Mouse (Mus musculus) naive thymus-derived CD4-positive, alpha-beta T cell, adult 2 months (primary cell): ENCODE measurements around the gene AL732309.1.

Source experiments
- DNase-seq: peaks from one replicate; pipeline ENCODE4 v3.0.0-alpha.2; 2011; ENCODE audit warnings: low read depth

Gene AL732309.1

GRCm38 (mm10) chr2:25213266-25213865 is 33.3 kb downstream of the AL732309.1 start:
- no peak for DNase-seq

- peak; percentile 86 for DNase-seq
Observed at GRCm38 (mm10) chr2:25211121-25211670, 35.5 kb downstream of the AL732309.1 start, which contains the start of gene Nelfb. Nelfb (minus strand) TSS chr2:25211489.

- no peak for DNase-seq
Observed at GRCm38 (mm10) chr2:25210686-25211085, 36.0 kb downstream of the AL732309.1 start.

GRCm38 (mm10) chr2:25207593-25207992 is 39.1 kb downstream of the AL732309.1 start:
- DNase-seq = no peak

- no peak for DNase-seq
Observed at GRCm38 (mm10) chr2:25203631-25204214, 42.9 kb downstream of the AL732309.1 start.

GRCm38 (mm10) chr2:25200631-25201030 is 46.0 kb downstream of the AL732309.1 start:
- DNase-seq = no peak

GRCm38 (mm10) chr2:25197946-25198345 is 48.7 kb downstream of the AL732309.1 start:
- DNase-seq = no peak

- DNase-seq = no peak
Observed at GRCm38 (mm10) chr2:25197191-25197590, 49.5 kb downstream of the AL732309.1 start.

GRCm38 (mm10) chr2:25196172-25196954 is 50.3 kb downstream of the AL732309.1 start, which contains the start of gene Tor4a:
Tor4a (minus strand) TSS chr2:25196886.
- peak; percentile 80 for DNase-seq

- DNase-seq = peak; percentile 73
Observed at GRCm38 (mm10) chr2:25195211-25196156, 51.2 kb downstream of the AL732309.1 start.
